Mouse (Mus musculus) layer of hippocampus, adult 8-10 months (tissue): ENCODE results near the gene Tmem217. TPM values are rescaled to one million over a fixed set of nuclear protein-coding genes. Genes with fewer than 3 reads are reported as not detected.

Experiments used
- DNase-seq, 2 experiments: peaks; one replicate each; pipeline ENCODE4 v3.0.0; 2022; ENCODE audit warnings: low spot score in 2 of 2
- total RNA-seq, 4 experiments: library from RNA; stranded (reverse); gene quantifications; 2 replicates each; pipeline ENCODE4 v1.2.4; 2022

The Tmem217 gene
- not detected for total RNA-seq

DNA sequence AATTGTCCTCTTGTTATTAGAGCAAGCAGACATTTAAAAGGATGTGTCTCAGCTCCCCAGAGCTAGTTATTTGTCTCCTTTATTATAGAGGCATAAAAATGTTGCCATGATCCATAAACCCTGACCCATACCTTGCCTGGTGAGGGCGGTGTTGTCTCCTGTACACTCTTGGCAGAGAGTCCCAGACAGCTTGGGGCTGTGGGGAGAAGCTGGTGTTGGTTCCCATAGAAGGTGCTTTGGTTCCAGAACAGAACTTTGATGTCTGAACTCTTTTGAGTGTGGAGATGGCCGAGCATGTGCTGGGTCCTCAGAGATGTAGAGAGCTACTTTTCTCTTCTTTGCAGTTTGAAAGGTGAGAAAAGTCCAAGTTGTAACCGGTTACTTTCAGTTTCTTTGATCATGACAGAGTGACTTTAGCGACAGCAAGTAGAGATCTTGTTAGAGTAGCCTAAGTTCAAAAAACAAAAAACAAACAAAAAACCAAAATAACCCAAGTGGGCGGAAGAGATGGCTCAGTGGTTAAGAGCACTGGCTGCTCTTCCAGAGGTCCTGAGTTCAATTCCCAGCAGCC, at the start of gene Tmem217:
TSS of gene Tmem217 (minus strand) at position 224 of the 571 bp plus-strand sequence.
- DNase-seq, result no peak

DNA sequence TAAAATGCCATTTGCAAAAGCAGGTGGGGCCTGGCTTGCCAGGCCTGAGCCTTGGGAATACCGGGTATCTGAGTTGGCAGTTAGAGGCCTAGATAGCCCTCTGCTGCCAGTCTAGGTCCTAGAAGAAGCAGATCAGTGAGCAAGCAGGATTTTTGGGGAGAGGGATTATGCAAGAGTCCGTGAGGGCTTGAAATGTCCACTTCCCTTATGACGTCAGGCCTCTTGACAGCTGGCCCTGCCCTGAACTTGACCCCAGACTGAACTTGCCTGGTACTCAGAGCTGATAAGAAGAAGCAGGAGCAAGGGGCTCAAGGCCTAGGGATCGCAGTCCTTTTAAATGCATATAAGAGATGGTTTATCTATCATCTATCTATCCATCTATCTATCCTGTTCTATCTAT, 49.2 kb upstream of the Tmem217 start:
- DNase-seq, result no peak

DNA sequence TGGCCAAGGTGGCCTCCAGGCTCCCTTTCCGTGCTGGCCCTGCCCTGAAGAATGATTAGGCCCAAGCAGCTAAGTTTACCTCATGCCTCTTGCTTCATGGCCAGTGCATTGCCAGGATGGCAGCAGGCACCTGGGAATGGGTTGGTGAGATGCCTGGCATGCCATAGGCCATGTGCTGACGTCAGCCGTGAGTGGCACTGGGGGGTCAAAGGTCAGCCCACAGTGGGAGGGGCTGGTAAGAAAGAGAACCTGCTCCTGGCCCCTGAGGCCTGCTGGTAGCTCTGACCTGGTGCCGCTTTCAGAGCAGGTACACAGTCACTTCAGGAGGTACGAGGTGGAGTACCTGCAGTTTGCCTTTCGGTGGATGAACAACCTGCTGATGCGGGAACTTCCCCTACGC, 47.4 kb upstream of the Tmem217 start:
- no peak for DNase-seq

DNA sequence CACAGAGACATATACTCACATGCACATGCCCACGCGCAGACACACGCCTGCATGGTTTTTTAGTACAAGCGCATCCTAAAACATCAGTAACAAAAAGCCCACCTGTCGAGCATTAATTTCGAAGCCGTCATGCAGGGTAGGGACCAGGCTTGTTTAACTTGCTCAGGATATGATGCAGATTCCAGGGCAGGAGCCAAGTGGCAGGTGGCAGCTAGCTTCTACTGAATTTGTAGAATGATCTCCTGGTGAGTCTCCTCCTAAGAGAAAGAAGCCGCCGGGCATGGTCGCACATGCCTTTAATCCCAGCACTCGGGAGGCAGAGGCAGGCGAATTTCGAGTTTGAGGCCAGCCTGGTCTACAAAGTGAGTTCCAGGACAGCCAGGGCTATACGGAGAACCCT, 46.9 kb upstream of the Tmem217 start:
- DNase-seq, result no peak

DNA sequence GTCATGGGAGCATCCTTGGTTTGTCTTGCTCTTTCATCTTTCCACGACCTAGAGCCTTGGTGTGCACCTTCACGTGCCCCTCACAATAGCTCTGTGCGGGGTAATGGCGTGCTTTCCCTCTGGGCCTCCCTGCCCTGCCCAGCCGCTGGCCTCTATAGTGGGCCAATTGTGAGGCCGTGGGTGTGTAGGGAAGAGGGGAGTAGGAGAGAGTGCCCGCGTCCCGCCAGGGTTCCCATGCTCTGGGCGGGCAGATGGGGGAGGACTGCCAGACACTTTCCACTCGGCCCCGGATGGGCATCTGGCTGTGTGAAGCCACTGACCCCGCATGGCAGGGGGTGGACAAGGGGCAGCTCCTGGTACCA, 44.6 kb upstream of the Tmem217 start:
- DNase-seq, result no peak

DNA sequence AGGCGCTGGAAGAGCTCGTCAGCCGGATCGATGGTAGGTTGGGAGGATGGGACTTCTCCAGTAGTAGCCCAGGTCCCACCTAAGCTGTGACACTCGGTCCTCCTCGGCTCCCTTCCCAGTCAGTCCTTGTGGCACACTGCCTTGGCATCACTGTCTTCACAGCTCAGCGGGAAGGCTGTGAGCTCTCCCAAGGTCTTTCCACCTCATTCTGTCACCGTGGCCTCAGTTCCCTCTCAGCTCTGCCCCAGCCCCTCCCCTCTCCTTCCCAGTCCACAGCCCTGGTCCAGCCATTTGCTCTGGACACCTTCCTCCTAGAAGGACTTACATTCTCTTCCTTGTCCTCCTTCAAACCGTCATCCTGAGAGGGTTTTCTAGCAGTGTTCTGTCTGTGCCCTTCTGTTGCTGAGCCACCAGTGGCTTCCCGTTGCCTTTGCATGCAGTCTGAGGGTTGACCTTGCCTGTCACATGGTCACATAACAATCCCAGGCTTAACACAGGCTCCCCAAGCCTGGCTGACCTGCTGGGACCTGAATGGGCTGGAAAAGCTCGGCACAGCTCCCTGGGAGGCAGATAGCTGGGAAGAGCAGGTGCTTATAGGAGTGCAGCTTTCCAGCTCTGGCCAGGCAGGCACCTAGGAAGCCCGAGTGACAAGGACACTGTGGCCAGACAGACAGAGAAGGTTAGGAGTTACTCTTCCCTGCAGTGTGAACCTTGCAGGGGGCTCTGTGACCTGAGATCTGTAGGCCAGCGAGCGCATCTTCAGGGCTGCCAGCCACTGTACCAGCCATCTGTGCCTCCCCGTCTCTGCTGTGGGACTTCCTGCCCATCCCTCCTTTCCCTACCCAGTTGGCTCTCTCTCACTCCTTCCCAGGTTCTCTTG, 43.9 kb upstream of the Tmem217 start:
- no peak for DNase-seq

DNA sequence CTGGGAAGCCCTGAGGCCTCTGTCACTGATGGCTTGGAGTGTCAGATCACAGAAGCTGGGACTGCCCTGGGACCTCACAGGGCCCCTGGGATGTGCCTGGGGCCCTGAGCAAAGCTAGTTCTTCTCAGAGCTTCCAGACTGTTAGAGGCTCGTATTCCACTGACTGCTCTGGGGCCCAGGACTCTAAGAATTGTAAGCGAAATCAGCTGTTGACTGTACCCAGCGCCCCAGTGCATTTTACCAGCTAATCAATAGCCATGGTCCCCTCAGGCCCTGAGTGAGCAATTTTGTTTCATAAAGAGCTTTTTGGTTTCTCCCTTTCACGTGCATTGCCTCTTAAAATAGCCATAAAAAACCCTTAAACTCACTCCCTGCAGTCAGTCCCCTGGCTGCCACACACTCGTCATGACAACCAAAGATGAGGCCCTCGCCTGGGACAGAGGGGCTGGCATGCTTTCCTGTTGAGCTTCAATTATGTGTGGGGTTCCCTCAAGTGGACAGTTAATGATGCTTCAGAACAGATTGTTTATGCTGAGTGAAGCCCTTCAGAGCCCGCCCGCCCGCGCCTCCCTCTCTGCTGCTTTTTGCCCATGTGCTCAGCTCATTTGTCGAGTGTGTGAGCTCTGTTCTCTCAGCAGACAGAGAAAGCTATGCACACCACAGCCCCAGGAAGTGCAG, 37.2 kb upstream of the Tmem217 start:
- peak in 1 of 2 experiments; percentile 36 for DNase-seq

DNA sequence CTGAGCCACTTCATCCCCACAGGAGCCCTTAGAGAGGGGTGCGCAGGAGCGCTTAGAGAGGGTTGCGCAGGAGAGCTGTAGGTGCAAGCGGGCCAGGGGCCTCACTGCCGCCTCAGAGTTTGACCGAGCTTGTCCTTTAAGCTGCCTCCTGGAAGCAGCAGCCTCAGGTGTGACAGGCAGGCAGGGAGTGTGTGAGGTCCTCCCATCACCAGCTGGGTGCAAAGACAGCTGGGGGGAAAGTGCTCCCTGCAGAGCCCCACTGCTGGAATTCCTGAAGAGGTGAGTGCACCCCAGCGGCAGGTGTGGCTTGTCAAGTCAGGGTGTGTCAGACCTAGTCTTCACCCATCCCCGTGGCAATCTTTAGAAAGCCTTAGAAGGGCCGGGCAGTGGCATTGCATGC, 34.7 kb upstream of the Tmem217 start:
- DNase-seq, result no peak

DNA sequence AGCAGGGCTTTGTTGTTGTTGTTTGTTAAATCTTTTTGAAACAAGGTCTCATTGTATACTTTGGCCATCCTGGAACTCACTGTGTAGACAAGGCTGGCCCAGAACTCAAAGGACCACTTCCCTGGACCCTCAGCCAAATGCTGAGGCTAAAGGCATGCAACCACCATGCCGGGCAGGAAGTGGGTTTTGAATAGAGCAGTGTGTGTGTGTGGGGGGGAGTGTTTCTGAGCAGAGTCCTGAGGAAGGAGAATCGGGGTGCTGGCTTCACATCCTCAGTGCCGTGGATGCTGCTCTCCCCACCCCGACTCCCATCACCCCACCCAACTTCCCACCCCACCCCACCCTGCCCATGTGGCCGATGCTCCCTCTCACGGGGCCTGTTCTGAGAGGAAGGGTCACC, 33.3 kb upstream of the Tmem217 start:
- no peak for DNase-seq

DNA sequence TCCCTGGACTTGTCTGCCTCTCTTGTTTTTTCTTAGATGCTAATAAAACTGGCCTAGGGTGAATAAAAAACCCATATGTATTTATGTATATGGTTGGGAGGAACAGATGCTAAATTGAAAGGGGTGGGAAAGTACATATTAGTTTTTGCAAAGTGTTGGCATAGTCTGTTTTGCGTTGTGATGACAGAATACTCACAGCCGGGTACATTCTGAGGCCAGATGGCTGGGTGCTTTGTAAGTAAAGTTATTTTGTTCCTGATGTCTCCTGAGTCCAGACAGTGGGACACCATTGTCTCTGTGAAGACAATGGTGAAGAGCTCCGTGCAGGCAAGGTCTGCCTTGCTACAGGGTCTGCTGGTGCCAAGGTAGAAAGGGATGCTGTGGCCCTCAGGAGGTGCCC, 32.6 kb upstream of the Tmem217 start:
- peak in 1 of 2 experiments; percentile 59 for DNase-seq

DNA sequence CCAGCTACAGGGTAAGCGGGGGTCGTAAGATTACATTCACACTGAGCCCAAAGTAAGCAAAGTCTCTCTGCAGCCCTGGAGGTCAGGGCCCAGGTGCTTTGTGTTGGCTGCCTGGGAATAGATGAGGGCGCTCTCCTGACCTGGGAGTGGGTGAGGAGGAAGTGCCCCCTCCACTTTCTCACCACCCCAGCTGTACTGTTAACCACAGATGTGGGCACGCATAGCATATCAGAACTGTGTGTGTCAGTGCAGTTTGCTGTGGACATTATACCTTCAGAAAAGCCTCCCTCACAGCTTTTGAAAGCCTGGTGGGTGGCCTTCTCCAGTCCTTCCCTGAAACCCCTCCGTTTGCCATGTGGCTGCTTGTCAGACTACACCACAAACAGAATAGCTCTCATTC, 32.1 kb upstream of the Tmem217 start:
- no peak for DNase-seq

DNA sequence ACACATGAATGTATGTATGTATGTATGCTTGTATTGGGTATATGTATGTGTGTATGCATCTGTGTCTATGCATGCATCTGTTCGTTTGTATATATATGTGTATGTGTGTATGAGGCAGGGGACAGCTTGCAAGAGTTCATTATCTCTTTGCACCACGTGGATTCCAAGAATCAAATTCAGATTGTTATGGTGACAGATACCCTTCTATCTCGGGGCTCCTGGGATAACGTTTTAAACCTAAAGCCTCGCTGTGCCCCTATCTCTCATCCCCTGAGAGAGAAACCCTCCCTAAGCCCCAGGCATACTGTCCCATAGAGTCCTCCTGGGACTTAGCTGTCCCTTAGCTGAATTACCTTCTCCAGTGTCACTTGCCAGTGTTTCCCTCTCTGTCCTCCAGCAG, 31.4 kb upstream of the Tmem217 start:
- DNase-seq, result no peak

DNA sequence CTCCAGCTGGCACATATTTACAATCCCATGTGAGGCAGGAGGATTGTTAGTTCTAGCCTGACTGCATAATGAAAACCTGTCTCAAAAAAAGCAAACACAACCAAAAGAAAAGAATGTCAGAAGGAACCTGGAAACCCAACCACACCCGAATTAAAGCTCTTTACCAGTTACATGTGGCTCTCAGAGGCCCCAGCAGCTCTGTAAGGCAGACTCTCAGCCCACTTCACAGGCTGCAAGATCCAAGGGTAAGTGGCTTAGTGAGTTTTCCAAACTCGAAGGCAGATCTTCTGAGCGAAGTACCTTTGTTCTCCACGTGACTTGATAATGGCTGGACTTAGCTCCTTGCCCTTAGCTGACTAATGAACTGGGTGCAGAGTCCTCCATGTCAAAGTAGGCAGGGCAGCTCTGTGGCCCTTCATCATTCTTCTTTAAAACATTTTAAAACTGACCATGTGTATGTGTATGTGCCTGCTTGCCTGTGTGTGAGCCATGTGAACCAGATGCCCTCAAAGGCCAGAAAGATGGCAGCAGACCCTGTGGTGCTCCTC, 27.5 kb upstream of the Tmem217 start:
- DNase-seq, result no peak

DNA sequence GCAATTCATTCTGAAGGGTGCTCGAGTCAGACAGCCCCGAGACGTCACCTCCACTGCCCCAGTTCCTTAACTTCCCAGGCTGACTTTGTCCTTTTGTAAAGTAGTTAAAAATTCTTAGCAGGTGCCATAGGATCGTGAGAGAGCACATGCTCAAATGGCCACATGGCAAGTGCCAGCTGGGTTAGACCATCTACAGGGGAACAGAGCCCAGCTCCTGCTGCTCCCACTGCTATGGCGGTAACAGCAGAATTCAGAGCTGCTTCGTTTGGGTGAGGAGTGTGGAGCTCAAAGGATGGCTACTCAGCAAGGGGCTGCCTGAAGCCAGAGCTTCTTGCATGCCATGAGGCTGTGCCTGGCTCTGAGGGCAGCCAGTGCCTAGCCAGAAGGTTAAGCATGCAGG, 17.6 kb upstream of the Tmem217 start:
- no peak for DNase-seq

DNA sequence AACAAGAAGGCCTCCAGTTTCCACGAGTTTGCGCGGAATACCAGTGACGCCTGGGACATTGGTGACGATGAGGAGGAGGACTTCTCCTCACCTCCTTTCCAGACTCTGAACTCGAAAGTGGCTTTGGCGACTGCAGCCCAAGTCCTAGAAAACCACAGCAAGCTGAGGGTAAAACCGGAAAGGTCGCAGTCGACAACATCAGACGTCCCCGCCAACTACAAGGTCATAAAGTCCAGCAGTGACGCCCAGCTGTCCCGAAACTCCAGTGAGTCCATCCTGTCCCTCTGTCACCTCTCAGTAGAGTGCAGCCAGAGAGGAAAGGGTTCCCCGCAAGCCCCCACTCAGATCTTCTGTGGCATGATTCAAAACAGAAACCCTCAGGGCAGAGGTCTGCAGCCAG, 16.2 kb upstream of the Tmem217 start:
- no peak for DNase-seq

DNA sequence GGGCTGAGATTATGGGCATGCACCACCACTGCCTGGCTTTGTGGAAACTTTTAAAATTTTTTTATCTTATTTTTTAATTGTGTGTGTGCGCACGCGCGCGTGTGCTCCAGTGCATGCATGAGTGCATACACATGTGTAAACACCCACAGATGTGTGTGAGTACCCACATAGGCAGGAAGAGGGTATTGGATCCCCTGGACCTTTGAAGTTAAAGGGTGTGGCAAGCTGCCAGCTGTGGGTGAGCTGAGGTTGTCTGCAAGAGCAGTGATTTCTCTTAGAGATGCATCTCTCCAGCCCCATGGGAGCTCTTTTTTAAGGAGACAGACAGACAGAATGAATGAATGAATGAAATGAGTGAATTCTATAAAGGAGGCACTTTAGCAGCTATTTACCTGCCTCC, 13.3 kb upstream of the Tmem217 start:
- DNase-seq, result no peak

DNA sequence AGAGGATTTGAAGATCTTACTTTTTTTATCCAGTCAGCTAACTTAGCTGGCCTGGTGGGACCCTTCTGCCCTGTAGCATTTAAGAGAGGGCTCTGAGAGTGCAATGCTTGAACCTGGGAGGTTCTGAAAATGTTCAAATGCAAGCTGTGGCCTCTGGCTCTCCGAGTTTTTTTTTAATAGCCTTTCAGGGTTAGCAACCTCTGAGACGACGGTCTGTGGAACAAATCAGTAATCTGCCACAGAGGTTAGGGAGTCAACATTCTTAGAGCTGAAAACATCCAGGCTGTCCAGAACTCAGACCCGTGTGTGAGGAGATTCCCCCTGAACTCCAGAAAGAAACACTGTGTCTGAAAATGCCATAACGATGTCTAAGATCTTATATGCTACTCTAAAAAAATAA, 6.3 kb upstream of the Tmem217 start:
- DNase-seq, result no peak

DNA sequence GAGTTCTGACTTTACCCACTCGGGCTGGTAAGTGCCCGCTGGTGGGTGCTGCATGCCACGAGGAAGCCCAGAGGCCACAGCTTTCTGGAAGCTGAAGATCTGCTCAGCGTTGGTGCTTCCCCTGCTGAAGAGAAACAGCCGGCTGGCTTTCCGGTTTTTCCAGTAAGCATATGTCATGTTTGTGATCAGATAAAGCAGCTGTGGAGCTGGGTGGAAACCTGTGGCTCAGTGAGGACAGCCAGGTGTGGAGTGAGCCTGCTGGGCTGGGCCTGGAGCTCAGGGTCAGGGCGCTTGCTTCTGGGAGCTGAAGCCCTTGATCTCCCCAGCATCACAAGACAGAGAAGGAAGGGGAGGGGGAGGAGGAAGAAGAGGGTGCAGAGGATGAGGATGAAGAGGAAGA, 4.7 kb upstream of the Tmem217 start:
- DNase-seq, result no peak

DNA sequence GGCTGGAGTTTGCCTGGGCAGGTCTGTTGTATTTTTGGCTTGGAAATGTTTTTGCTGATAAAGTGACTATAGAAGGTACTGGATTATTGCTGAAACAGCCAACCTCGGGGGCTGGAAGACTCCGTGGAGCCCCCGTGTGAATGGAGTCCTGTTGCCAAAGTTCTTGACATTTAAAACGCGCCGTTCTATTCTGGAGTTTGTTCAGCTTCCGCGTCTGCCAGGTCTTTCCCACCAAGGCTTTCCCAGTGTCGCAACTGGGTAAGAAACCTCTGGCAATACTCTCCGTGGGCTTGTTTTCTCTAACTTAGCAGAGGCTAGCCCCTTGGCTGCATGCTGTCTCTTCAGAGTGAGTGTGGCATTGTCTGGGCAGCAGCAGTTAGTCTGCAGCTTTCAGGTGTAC, 4.3 kb upstream of the Tmem217 start:
- no peak for DNase-seq

DNA sequence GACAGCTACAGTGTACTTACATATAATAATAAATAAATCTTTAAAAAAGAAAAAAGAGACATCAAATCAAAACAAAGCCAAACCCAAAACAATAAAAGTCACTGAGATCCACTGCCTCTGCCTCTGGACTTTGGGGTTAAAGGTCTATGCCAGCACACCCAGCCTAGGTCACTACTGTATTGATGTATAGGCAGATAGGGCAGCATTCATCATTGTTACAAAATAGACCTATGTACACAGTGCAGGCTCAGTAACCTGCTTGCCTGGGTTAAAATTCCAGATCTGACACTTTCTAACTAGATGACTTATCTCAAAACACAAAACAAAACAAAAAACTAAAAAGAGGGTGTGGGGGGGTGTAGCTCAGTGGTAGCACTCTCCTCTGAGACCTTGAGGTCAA, 2.0 kb upstream of the Tmem217 start:
- no peak for DNase-seq

DNA sequence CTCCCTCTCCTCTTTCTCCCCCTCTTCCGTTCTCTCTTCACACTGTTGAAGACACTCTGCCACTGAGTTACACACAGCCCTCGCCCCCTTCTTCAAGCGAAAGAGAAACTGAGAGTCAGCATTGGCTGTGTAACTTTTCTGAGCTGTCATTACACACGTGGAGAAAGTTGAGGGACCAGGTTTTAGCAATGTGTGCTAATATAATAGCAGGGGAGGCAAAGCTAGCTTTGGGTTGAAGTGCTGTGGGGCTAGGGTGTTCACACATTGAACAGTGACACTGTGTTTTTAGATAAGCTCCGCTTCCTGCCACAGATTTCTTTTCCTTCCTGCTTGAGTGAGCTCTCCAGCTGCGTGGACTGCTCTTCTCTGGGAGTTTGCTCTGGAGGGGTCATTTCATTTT, 1.2 kb downstream of the Tmem217 start:
- no peak for DNase-seq
